Mouse (Mus musculus) CH12.LX (cell line): ENCODE measurements around the gene Atp8a2.

Source experiments
- BHLHE40 ChIP-seq: IDR thresholded peaks from 2 replicates; pipeline ENCODE4 v1.6.1; 2011; ENCODE audit warnings: mild to moderate bottlenecking, low read depth, low read length, improper control_type of control experiment
- CTCF ChIP-seq, 2 experiments: IDR thresholded peaks in 1 of 2; conservative IDR thresholded peaks in 1 of 2; 2 replicates each; pipeline ENCODE4 v1.5.1; 2011 to 2012; ENCODE audit warnings: low read depth in 2 of 2, low read length in 2 of 2, improper control_type of control experiment in 1 of 2, inconsistent platforms in 1 of 2, mild to moderate bottlenecking in 1 of 2, moderate library complexity in 1 of 2
- EP300 ChIP-seq: IDR thresholded peaks from 2 replicates; pipeline ENCODE4 v1.6.1; 2011; ENCODE audit warnings: low read length, improper control_type of control experiment
- JUND ChIP-seq: conservative IDR thresholded peaks from 2 replicates; pipeline ENCODE4 v1.6.1; 2011; ENCODE audit warnings: low read depth, low read length, improper control_type of control experiment
- MAX ChIP-seq: IDR thresholded peaks from 2 replicates; pipeline ENCODE4 v1.6.1; 2011; ENCODE audit warnings: low read length, improper control_type of control experiment
- MYC ChIP-seq: IDR thresholded peaks from 2 replicates; pipeline ENCODE4 v1.6.1; 2011; ENCODE audit warnings: low read depth, mild to moderate bottlenecking, improper control_type of control experiment, low read length
- NRF1 ChIP-seq: IDR thresholded peaks from 2 replicates; pipeline ENCODE4 v1.6.1; 2014; ENCODE audit warnings: low read depth, mild to moderate bottlenecking, inconsistent platforms, low read length, improper control_type of control experiment, moderate library complexity
- PAX5 ChIP-seq: IDR thresholded peaks from 2 replicates; pipeline ENCODE4 v1.6.1; 2012; ENCODE audit warnings: low read length, inconsistent platforms, mixed read lengths
- POLR2A ChIP-seq: IDR thresholded peaks from 2 replicates; pipeline ENCODE4 v1.6.1; 2011; ENCODE audit warnings: low read depth, mild to moderate bottlenecking, improper control_type of control experiment, low read length
- TCF12 ChIP-seq: IDR thresholded peaks from 2 replicates; pipeline ENCODE4 v1.6.1; 2014; ENCODE audit warnings: low read depth, mild to moderate bottlenecking, inconsistent platforms, low read length, improper control_type of control experiment
- ZNF384 ChIP-seq: IDR thresholded peaks from 2 replicates; pipeline ENCODE4 v1.6.1; 2012; ENCODE audit warnings: low read depth, low read length, improper control_type of control experiment, inconsistent platforms

DNA sequence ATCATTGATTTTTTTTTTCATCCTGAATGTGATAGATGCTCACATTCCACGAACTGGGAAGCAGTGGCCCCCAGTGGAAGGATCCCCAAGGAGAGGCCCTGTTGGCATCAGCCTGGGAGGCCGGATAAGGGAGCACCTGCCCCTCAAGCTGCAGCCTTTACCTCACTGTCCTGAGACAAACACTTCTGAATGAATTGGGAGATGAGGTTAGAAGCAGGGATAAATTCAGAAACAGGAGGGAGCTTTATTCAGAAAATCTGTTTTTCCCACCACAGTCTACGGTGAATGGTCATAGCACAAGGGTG, 376.9 kb downstream of the Atp8a2 start:
- no peak for TF ChIP-seq ZNF384
- no peak for TF ChIP-seq PAX5
- no peak for TF ChIP-seq JUND
- TF ChIP-seq CTCF (conservative IDR thresholded peaks at IDR 0.05 in 1 of 2, IDR thresholded peaks at IDR 0.05 in 1 of 2; ENCODE audit: low read depth in 2 of 2, low read length in 2 of 2) = no peak
- TF ChIP-seq POLR2A = no peak
- no peak for TF ChIP-seq MAX
- no peak for TF ChIP-seq TCF12
- no peak for TF ChIP-seq EP300
- TF ChIP-seq BHLHE40 = no peak
- TF ChIP-seq NRF1 = no peak
- TF ChIP-seq MYC = no peak
